Mouse (Mus musculus) duodenum, adult 2 months (tissue): ENCODE results near the gene Snf8. TPM values are rescaled to one million over a fixed set of nuclear protein-coding genes. Genes with fewer than 3 reads are reported as not detected.

Experiments
- polyA plus RNA-seq: library from polyadenylated mRNA; depleted of rRNA; stranded (reverse); fragments of >200 nt; gene quantifications from 2 replicates; pipeline ENCODE4 v1.2.3, GENCODE M21; 2012; ENCODE audit warnings: low replicate concordance; rRNA removed

Snf8 gene
- 12.5 and 20.3 TPM in 2 replicates for polyA plus RNA-seq

DNA sequence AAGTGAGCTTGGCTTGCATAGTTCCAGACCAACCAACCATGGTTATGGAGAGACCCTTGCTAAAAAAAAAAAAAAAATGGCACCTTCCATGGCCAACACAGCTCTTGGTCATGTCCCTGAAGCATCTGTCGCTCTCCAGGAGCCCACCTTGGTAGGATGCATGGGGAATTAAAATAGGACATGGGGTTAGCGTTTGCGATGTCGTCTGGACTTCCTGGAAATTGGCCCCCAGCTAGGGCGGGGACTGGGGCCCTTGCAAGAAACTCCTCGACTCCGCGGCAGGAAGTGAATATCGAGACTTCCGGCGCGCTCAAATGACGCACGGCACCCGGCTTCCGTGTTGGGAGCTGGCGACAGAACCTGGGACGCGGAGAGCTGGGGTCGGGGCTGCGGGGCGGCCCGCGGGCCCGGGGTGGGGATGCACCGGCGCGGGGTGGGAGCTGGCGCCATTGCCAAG, at the start of gene Snf8:
TSS of gene Snf8 (plus strand) at position 290 of the 457 bp plus-strand sequence.

DNA sequence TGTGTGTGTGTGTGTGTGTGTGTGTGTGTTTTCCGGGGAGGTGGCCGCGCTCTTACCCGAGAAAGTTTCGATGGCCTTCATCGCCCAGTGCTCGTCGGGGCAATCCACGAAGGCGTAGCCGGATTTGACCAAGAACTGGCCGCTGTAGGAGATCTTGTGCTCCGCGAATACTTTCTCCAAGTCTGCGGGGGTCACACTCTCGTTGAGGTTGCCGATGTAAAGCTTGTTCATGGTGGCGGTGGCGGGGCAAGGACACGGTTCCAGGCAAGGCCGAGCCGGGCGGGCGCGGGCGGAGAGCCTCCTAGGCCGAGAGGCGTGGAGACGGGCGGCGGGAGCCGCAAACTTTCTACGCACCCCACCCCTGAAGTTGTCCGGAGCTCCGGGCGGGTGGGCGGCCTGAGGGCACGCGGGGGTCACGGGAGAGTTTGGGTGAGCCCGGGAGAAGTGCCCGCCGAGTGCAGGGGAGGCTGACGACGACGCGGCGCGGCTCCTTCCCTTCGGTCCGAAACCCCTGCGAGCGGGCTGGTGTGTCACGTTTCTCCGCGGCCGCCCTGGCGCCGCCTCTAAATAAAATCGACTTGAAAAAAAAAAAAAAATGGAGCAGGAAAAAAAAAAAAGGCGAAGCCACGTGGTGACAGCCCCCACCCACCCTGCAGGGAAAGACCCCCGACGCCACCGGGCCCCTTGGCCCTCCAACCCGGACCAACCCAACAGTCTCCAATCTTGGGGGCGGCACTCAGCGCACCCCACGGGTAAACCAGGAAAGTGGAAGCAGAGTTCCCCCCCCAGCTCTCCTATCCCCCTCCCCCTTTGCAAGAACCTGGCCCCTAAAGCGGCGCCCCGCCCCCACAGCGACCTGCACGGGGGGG, 29.0 kb upstream of the Snf8 start, which contains the start of gene Igf2bp1:
TSS of gene Igf2bp1 (minus strand) at position 538 of the 869 bp plus-strand sequence.

DNA sequence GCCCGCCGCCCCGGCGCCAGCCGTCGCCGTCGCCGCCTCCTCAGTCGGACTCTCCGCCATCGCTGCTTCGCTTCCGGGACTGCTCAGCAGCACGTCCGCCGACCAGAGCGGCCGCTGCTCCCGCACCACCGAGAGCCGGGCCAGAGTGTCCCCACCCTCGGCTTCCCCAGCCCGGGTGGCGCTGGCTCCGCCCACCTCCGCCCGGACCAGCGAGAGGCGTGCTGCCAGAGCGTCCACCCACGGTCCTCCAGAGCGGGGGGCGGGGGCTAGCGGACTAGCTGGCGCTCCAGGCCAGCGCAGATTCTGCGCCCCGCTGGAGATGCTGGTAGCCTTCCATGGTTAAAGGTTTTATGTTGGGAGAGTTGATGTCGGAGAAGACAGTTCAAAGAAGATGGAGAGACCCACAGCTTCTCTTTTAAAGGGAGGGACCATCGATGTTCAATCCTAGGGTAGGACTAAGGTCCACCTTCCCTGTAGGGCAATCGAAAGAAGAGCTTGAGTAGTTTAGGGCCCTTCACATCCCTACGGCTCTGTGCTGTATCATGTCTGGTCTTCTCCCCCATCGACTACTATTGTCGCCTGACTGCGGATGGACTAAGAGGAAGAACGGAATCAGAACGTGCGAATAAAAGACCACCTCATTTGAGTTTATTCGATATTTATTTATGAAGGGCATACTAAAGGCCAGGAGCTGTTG, 30.7 kb downstream of the Snf8 start, which contains the start of gene Ube2z:
TSS of gene Ube2z (minus strand) at position 174 of the 697 bp plus-strand sequence.

DNA sequence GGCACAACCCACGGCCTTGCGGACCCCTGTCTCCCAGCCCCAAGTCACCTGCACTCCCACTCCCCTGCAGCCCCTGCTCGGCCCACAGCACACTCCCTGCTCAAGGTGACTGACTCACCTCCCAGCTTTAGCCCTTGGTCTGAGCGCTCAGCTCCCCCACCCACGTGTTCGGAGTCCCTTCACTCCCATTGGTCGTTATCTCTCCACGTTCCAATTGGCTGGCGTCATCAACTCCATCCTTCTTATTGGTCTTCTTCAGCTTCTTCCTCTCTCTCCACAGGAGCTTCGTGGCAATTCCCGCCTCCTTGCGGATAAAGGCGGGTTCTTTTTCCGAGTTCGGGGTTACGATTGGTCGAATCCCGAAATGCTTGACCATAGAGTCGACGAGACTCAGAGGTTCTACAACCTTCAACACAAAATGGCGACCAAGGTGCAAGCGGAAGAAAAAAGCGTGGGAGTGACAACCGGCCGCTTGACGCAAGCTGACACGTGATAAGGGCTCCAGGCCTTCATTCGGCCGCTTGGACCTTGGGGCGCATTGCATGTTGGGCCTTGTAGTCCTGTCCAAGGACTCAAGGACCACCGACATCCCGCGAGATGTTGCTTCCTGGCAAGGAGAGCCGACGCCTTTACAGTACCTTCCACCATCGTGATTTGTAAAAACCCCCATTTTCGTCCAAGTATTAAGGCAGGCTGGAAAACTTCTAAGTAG, 41.0 kb downstream of the Snf8 start, which contains the start of gene Atp5g1:
TSS of gene Atp5g1 (minus strand) at position 162 of the 712 bp plus-strand sequence.

Other genes with a start within 250 kb of the Snf8 start
- gene Phospho1, start 210.4 kb upstream of the Snf8 start, polyA plus RNA-seq = 448 and 683 TPM in 2 replicates
- 0.74 and 4.5 TPM in 2 replicates for gene Gngt2, start 197.7 kb upstream of the Snf8 start, polyA plus RNA-seq
- 37.9 and 75.9 TPM in 2 replicates for gene Abi3, start 192.4 kb upstream of the Snf8 start, polyA plus RNA-seq
- 60.2 and 69.6 TPM in 2 replicates for gene B4galnt2, start 120.0 kb upstream of the Snf8 start, polyA plus RNA-seq
- gene Igf2bp1, start 28.9 kb upstream of the Snf8 start, polyA plus RNA-seq = 0.01 TPM in 1 of 2 replicates, not detected in the other
- 29.2 and 58.2 TPM in 2 replicates for gene Gip, start 10.3 kb upstream of the Snf8 start, polyA plus RNA-seq
- 13.4 and 17.6 TPM in 2 replicates for gene Ube2z, start 30.5 kb downstream of the Snf8 start, polyA plus RNA-seq
- 1,425 and 1,729 TPM in 2 replicates for gene Atp5g1, start 40.8 kb downstream of the Snf8 start, polyA plus RNA-seq
- not detected in 2 replicates for gene Calcoco2, start 77.1 kb downstream of the Snf8 start, polyA plus RNA-seq
- gene Ttll6, start 98.9 kb downstream of the Snf8 start, polyA plus RNA-seq = 0.18 TPM in 1 of 2 replicates, not detected in the other
- gene Hoxb13, start 159.4 kb downstream of the Snf8 start, polyA plus RNA-seq = 0.04 and 0.38 TPM in 2 replicates
- gene Hoxb9, start 236.6 kb downstream of the Snf8 start, polyA plus RNA-seq = 0.07 and 0.15 TPM in 2 replicates
- gene Hoxb8, start 247.0 kb downstream of the Snf8 start, polyA plus RNA-seq = 0.51 and 6.0 TPM in 2 replicates